Mouse (Mus musculus) intestine, embryonic 16.5 days (tissue): ENCODE data around the gene Pigx. TPM values are rescaled to one million over a fixed set of nuclear protein-coding genes. Genes with fewer than 3 reads are reported as not detected.

Experiments
- ATAC-seq: fragments of 200-750 bp; cut with Nextera tagmentation; 2 replicates; pipeline ENCODE4 v1.8.0; 2017; ENCODE audit warnings: moderate TSS enrichment, moderate library complexity
- H3K27ac ChIP-seq: fragments of 300-500 bp; sonication (generic); 2 replicates; pipeline ENCODE4 v1.5.1; 2014; ENCODE audit warnings: mild to moderate bottlenecking, low read length
- H3K27me3 ChIP-seq: fragments of 300-500 bp; sonication (generic); replicated peaks from 2 replicates; pipeline ENCODE4 v1.6.1; 2014; ENCODE audit warnings: low read length, control low read depth, mixed read lengths; ENCODE audit not compliant: control insufficient read depth, insufficient read depth
- H3K36me3 ChIP-seq: fragments of 300-500 bp; sonication (generic); 2 replicates; pipeline ENCODE4 v1.6.1; 2014; ENCODE audit warnings: low read length, control low read depth; ENCODE audit not compliant: control insufficient read depth, insufficient read depth
- H3K4me1 ChIP-seq: fragments of 300-500 bp; sonication (generic); 2 replicates; pipeline ENCODE4 v1.6.1; 2014; ENCODE audit warnings: low read length, control low read depth, mixed read lengths; ENCODE audit not compliant: control insufficient read depth, insufficient read depth
- H3K4me2 ChIP-seq: fragments of 300-500 bp; sonication (generic); 2 replicates; pipeline ENCODE4 v1.6.1; 2014; ENCODE audit warnings: low read depth, low read length, control low read depth
- H3K4me3 ChIP-seq: fragments of 300-500 bp; sonication (generic); 2 replicates; pipeline ENCODE4 v1.5.1; 2014; ENCODE audit warnings: mild to moderate bottlenecking, low read length
- H3K9ac ChIP-seq: fragments of 300-500 bp; sonication (generic); 2 replicates; pipeline ENCODE4 v1.6.1; 2014; ENCODE audit warnings: low read depth, low read length
- H3K9me3 ChIP-seq: fragments of 300-500 bp; sonication (generic); 2 replicates; pipeline ENCODE4 v1.6.1; 2016; ENCODE audit warnings: low read length, control low read depth; ENCODE audit not compliant: control insufficient read depth
- WGBS: fragments of 180-500 bp; shearing (Covaris S2); extraction: QIAGEN DNeasy Blood & Tissue Kit; methylation state at CpG from one replicate; pipeline ENCODE4 v1.1.7; 2014; 5-methylcytosine and 5-hydroxymethylcytosine counted together
- polyA plus RNA-seq: library from polyadenylated mRNA; unstranded; fragments of >200 nt; fragmentation: Nextera tagmentation; extraction: Ambion mirVana; gene quantifications from 2 replicates; pipeline ENCODE4 v1.2.1, GENCODE M21; 2015

The Pigx gene
- polyA plus RNA-seq, 1 experiment from 2014 or later: 109 TPM

DNA sequence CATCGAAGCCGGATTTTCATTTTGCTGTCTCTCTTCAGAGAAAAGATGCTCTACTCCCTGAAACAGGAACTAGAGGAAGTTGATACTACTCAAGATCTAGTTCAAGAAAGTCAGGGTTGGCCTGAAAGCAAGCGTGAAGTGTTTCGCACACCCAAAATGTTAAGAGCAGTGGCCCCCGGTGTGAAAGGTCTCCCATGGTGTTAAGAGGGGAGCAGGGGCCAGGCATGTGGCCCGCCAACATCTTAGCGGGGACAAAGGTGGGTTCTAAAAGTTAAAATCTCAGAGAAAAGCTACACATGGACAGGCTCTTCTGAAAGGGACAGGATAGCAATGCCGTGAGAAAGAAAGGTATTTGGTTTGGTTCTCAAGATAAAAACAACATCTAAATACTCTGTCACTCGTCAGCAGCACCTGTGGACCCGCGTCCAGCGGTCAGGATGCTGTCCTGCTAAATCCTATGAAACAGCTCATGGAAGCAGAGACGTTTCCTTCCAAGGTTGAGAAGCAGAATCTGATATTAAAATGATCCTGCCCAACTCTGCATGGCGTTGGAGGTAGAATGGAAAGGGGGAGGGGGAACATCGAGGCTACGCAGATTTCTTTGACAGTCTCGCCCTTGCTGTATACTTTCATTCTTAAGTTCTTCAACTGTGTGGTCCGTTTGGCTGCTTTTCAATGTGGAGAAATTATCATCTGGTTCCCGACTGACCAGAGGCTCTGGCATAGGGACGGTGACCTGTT, 30.1 kb upstream of the Pigx start:
- peak overlapping the region; percentile 10 for H3K4me3 ChIP-seq
- H3K4me1 ChIP-seq: no peaks in the 10 kb centered on the region
- WGBS: 67% methylated on average over 20 of the region's 20 CpGs
- H3K9me3 ChIP-seq: no peaks in the 10 kb centered on the region
- no peak for ATAC-seq
- peak overlapping the region; percentile 23; the same call in 1 of the 2 replicates for H3K9ac ChIP-seq
- no peaks in the 10 kb centered on the region for H3K27me3 ChIP-seq
- H3K4me2 ChIP-seq: peak overlapping the region; percentile 5; the same call in 1 of the 2 replicates
- H3K36me3 ChIP-seq: no peaks in the 10 kb centered on the region
- H3K27ac ChIP-seq: peak overlapping the region; percentile 14; the same call in 1 of the 2 replicates

DNA sequence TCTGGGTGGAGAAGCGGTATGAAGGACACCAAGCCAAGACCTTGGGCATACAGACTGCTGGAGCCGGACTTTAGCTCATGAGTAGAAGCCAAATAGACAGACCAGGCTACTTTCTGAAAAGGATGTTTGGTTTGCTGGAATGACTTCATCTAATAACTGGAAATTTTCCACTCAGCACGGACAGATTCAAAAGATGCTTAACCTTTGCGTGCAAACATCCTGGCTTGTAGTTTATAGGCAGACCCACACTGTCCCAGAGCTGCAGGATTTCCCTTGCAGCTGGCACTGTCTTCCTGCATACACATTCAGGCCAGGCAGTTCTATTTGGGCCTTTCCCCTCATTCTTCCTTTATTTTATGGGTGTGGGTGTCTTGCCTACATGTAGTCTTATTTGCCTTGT, 27.5 kb upstream of the Pigx start:
- no peaks in the 10 kb centered on the region for H3K36me3 ChIP-seq
- H3K9ac ChIP-seq: no peak overlapping the region
- no peak overlapping the region for H3K4me3 ChIP-seq
- H3K4me2 ChIP-seq: no peak overlapping the region
- ATAC-seq: no peak
- no peaks in the 10 kb centered on the region for H3K4me1 ChIP-seq
- no peak overlapping the region for H3K27ac ChIP-seq
- WGBS: 73% methylated on average over 4 of the region's 4 CpGs
- H3K9me3 ChIP-seq: no peaks in the 10 kb centered on the region
- no peaks in the 10 kb centered on the region for H3K27me3 ChIP-seq

DNA sequence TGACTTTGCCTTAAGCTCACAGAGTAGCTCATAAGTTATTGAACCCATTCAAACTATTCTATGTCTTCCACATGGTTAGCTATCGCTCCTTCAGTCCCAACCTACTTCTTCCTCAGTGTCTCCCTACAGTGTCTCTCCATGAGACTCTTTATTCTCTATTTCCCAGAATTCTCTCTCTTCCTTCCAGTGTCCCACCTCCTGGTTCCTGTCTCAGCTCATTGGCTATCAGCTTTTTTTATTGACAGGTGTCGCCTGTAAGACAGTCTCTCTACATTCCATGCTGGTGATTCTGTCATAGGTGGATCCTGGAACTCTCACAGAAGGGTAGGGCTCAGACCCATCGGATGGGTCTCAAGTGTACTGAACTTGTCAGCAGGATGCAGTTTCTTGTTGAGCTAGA, 25.8 kb upstream of the Pigx start:
- no peaks in the 10 kb centered on the region for H3K36me3 ChIP-seq
- H3K4me2 ChIP-seq: no peak overlapping the region
- 92% methylated on average over 3 of the region's 3 CpGs for WGBS
- no peaks in the 10 kb centered on the region for H3K27me3 ChIP-seq
- no peak overlapping the region for H3K27ac ChIP-seq
- no peak overlapping the region for H3K9ac ChIP-seq
- no peak overlapping the region for H3K4me3 ChIP-seq
- no peaks in the 10 kb centered on the region for H3K9me3 ChIP-seq
- no peaks in the 10 kb centered on the region for H3K4me1 ChIP-seq
- no peak for ATAC-seq

DNA sequence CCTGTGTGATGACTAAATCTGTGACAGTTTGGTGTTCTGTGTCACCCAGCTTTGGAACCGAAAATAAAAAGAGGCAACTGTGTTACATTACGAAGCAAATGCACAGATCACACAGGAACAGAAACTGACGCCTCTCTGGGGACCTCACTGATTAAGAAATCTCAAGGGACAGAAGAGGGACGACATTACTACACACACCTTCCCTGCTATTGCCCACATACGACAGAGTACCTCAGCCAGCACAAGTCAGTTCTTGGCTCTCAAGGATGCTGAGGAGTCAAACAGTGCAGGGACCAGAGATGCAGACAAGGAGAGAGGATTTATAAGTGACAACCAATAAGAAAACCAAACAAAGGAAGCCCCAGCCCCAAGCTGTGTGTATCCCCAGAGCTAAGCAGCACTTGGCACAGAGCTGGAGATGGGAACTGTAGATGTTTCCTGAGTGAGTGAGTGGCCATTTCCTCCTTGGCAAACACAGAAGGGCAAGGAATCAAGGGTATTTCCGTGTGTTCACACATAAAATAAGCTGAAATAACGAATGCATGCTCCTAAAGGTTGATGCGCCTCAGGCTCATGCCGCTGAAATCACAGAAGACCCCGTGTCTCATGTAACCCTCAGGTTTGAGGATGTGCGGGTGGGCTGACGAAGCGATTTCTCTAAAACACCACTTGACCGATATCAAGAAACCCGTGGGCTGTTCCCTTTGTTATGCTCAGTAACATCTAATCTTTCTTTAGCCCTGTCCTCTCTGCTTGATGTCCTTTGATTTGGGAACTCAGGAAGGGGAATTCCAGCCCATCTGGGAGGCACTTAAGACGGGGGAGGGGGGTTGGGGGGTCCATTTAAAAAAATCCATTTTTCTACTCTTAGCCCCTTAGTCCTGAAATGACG, 25.1 kb upstream of the Pigx start:
- no peaks in the 10 kb centered on the region for H3K27me3 ChIP-seq
- no peak overlapping the region for H3K4me2 ChIP-seq
- H3K9ac ChIP-seq: no peak overlapping the region
- no peak overlapping the region for H3K27ac ChIP-seq
- H3K4me3 ChIP-seq: no peak overlapping the region
- no peaks in the 10 kb centered on the region for H3K4me1 ChIP-seq
- WGBS: 69% methylated on average over 17 of the region's 17 CpGs
- H3K9me3 ChIP-seq: no peaks in the 10 kb centered on the region
- no peaks in the 10 kb centered on the region for H3K36me3 ChIP-seq
- no peak for ATAC-seq

DNA sequence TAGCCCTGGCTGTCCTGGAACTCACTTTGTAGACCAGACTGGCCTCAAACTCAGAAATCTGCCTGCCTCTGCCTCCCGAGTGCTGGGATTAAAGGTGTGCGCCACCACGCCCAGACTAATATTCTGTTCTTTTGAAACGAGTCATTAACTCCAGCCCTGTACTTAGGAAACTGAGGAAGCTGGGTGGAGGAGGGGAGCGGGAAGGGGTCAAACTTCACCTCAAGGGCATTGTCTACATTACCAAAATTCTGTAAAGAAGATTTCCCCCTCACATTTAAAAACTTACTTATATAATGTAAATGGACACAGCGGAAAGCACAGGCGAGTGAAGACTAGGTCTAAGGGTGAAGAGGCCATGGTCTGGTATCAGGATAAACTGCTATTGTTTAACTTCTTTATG, 24.5 kb upstream of the Pigx start:
- 85% methylated on average over 7 of the region's 7 CpGs for WGBS
- Histone ChIP-seq H3K27me3 (no peaks in the 10 kb centered on the region), H3K9ac (no peak overlapping the region), H3K4me2 (no peak overlapping the region), H3K4me3 (no peak overlapping the region), H3K36me3 (no peaks in the 10 kb centered on the region), H3K9me3 (no peaks in the 10 kb centered on the region), H3K27ac (no peak overlapping the region), H3K4me1 (no peaks in the 10 kb centered on the region)
- ATAC-seq: no peak

DNA sequence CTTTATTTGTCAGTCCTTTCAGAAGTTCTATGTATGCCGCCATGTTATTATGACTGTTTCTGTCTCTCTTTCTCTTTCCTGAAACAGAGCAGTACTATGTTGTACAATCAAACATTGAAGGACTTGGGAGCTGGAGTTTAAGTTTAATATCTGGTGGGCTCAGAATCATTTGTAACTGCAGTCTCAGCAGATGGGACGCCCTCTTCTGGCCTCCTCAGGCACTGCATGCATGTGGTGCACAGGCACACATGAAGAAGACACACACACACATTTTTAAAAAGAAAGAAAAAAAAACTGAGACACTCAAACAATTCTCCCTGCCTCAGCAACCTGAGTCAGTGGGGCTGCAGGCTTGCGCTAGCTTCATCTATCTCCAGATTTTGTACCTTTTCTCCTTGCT, 20.9 kb upstream of the Pigx start:
- no peaks in the 10 kb centered on the region for H3K4me1 ChIP-seq
- no peak for ATAC-seq
- no peak overlapping the region for H3K9ac ChIP-seq
- no peak overlapping the region for H3K4me2 ChIP-seq
- no peaks in the 10 kb centered on the region for H3K36me3 ChIP-seq
- no peaks in the 10 kb centered on the region for H3K9me3 ChIP-seq
- H3K4me3 ChIP-seq: no peak overlapping the region
- WGBS: 74% methylated on average over 3 of the region's 3 CpGs
- no peaks in the 10 kb centered on the region for H3K27me3 ChIP-seq
- no peak overlapping the region for H3K27ac ChIP-seq

DNA sequence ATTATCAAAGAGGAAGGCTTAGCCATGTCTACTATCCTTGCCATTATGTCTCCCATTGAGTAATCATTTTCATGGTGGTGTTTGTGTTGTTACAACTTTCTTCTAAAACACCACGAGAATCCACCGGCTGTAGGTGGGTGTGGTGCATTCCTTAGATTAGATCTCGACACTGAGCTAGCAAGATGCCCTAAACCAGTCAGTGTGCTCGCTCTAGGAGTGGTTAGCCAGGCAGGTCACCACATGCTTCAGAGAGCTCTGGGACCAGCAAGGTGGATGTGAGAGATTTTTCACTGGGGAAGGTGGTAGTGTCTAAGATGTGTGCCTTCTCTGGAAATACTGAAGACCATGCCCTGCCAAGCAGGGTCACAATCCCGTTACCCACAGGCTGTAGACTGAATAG, 16.6 kb upstream of the Pigx start:
- no peak for ATAC-seq
- no peak overlapping the region for H3K4me2 ChIP-seq

DNA sequence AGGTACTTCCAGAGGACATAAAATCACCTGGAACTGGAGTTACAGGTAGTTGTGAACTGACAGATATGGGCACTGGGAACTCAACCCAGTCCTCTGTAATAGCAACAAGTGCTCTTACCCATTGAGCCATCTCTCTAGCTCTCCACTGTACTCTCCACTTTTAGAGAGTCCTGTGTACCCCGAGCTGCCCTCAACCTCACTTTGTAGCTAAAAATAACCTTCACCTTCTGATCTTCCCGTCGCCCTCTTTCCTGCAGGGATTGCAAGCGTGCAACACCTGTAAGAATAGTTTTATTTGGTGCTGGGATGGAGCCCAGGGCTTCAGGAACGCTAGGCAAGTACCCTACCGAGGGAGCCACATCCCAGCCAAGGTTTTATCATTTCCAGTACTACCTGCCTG, 16.2 kb upstream of the Pigx start:
- H3K36me3 ChIP-seq: no peaks in the 10 kb centered on the region
- 53% methylated on average over 6 of the region's 6 CpGs for WGBS
- no peak overlapping the region for H3K27ac ChIP-seq
- H3K9me3 ChIP-seq: no peaks in the 10 kb centered on the region
- H3K4me1 ChIP-seq: no peaks in the 10 kb centered on the region
- no peak overlapping the region for H3K4me2 ChIP-seq
- no peak overlapping the region for H3K9ac ChIP-seq
- no peaks in the 10 kb centered on the region for H3K27me3 ChIP-seq
- ATAC-seq: no peak
- H3K4me3 ChIP-seq: no peak overlapping the region

More for the DNA sequence above, 16.6 kb upstream of the Pigx start:
- Histone ChIP-seq H3K27ac (no peak overlapping the region), H3K4me3 (no peak overlapping the region), H3K27me3 (no peaks in the 10 kb centered on the region), H3K36me3 (no peaks in the 10 kb centered on the region), H3K4me1 (no peaks in the 10 kb centered on the region), H3K9ac (no peak overlapping the region), H3K9me3 (no peaks in the 10 kb centered on the region)
- 35% methylated on average over 5 of the region's 5 CpGs for WGBS

DNA sequence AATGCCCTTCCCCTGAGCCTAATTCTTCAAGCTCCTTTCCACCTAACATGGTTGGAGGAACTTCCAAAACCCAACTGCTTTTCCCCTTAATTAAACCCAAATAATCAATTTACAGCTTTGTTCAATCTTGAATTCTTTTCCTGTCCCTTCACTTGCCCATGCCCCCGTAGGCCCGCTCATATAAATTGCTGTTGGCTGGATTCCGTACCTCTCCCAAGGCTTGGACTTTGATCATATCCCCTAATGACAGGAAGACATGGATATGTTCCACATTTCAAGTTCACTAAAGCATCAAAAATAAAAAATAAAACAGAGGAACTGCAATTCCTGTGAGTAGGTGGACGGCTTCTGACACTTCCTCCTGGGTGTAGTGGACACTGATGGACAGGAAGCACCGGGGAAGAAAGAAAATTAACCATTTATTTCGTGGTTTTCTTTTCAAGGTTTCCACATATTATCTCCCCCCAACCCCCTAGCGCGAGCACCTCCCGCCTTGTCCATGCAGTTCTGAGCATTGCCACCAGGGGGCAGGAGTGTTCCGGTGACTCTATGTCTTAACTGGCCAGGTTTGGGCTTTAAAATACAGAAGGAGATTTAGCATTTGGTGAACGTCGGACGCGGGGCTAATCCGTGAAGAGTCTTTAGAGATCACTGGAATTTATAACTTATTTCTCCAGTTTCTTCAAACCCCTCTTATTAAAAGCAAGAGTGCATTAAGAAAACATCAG, 15.6 kb upstream of the Pigx start:
- Histone ChIP-seq H3K9me3 (no peaks in the 10 kb centered on the region), H3K27me3 (no peaks in the 10 kb centered on the region), H3K27ac (no peak overlapping the region), H3K4me3 (no peak overlapping the region), H3K4me1 (no peaks in the 10 kb centered on the region), H3K9ac (no peak overlapping the region), H3K4me2 (no peak overlapping the region), H3K36me3 (no peaks in the 10 kb centered on the region)
- peak; percentile 31 for ATAC-seq
- WGBS: 13% methylated on average over 15 of the region's 15 CpGs
